Mouse (Mus musculus) C2C12 (cell line): ENCODE results near the gene Aire. TPM values are rescaled to one million over a fixed set of nuclear protein-coding genes. Genes with fewer than 3 reads are reported as not detected.

Experiments used
- H3K27me3 ChIP-seq: one replicate; pipeline ENCODE4 v1.6.1; 2011; ENCODE audit not compliant: control insufficient read depth, insufficient read depth, insufficient read length
- H3K36me3 ChIP-seq: one replicate; pipeline ENCODE4 v1.6.1; 2011; ENCODE audit not compliant: control insufficient read depth, insufficient read depth
- H3K4me3 ChIP-seq: one replicate; pipeline ENCODE4 v1.5.1; 2011; ENCODE audit warnings: mild to moderate bottlenecking, control low read depth; ENCODE audit not compliant: poor library complexity, insufficient read depth, severe bottlenecking
- H3K79me2 ChIP-seq: one replicate; pipeline ENCODE4 v1.6.1; 2011; ENCODE audit not compliant: control insufficient read depth, insufficient read depth
- H3K79me3 ChIP-seq: one replicate; pipeline ENCODE4 v1.6.1; 2011; ENCODE audit warnings: low read depth, control low read depth
- H3ac ChIP-seq: one replicate; pipeline ENCODE3; 2011; ENCODE audit warnings: low read depth; ENCODE audit not compliant: control insufficient read depth, insufficient read length
- CEBPB ChIP-seq: IDR thresholded peaks from one replicate; pipeline ENCODE4 v1.6.1; 2011; ENCODE audit warnings: low read depth, mild to moderate bottlenecking, control low read depth, moderate library complexity
- CTCF ChIP-seq: IDR thresholded peaks from one replicate; pipeline ENCODE4 v1.5.1; 2011; ENCODE audit not compliant: control insufficient read depth, insufficient read depth, insufficient read length
- FOSL1 ChIP-seq: IDR thresholded peaks from one replicate; pipeline ENCODE4 v1.8.0; 2011; ENCODE audit warnings: mild to moderate bottlenecking, low read length; ENCODE audit not compliant: poor library complexity, insufficient read depth, severe bottlenecking
- MAX ChIP-seq: IDR thresholded peaks from one replicate; pipeline ENCODE4 v1.6.1; 2011; ENCODE audit warnings: mild to moderate bottlenecking, control low read depth
- MYOD1 ChIP-seq: IDR thresholded peaks from one replicate; pipeline ENCODE4 v1.6.1; 2011; ENCODE audit warnings: low read depth; ENCODE audit not compliant: control insufficient read depth, insufficient read length
- MYOG ChIP-seq: IDR thresholded peaks from one replicate; pipeline ENCODE4 v1.6.1; 2011; ENCODE audit not compliant: control insufficient read depth, insufficient read length; ENCODE audit errors: extremely low read depth
- USF1 ChIP-seq: IDR thresholded peaks from one replicate; pipeline ENCODE4 v1.6.1; 2011; ENCODE audit warnings: low read depth, mild to moderate bottlenecking, control low read depth, moderate library complexity
- polyA plus RNA-seq: library from polyadenylated mRNA; unstranded; fragments of >200 nt; fragmentation: generic; extraction: Trizol; gene quantifications from one replicate; pipeline ENCODE4 v1.2.1, GENCODE M21; 2012; ENCODE audit warnings: missing spikeins

The Aire gene
- polyA plus RNA-seq, 1 experiment = not detected

GRCm38 (mm10) chr10:78009184-78009944 is 34.0 kb downstream of the Aire start:
- Histone ChIP-seq H3K27me3 (no peaks in the 10 kb centered on the region), H3ac (peak overlapping the region; percentile 89), H3K79me3 (peaks cover 8% of the 10 kb centered on the region), H3K36me3 (no peaks in the 10 kb centered on the region), H3K79me2 (peaks cover 37% of the 10 kb centered on the region), H3K4me3 (peak overlapping the region; percentile 91)
- TF ChIP-seq MAX = peak; percentile 89
- no peak for TF ChIP-seq FOSL1

- Histone ChIP-seq H3K36me3 (no peaks in the 10 kb centered on the region), H3K79me2 (peaks cover 37% of the 10 kb centered on the region), H3K27me3 (no peaks in the 10 kb centered on the region), H3ac (peak overlapping the region; percentile 16), H3K79me3 (peaks cover 8% of the 10 kb centered on the region), H3K4me3 (no peak overlapping the region)
- TF ChIP-seq MYOG (no peak), CEBPB (no peak), USF1 (no peak), MAX (no peak), FOSL1 (no peak), MYOD1 (no peak), CTCF (no peak)
Measured at GRCm38 (mm10) chr10:78008169-78008568, 35.2 kb downstream of the Aire start.

- Histone ChIP-seq H3K4me3 (no peak overlapping the region), H3K36me3 (peaks cover 7% of the 10 kb centered on the region), H3K79me3 (peaks cover 8% of the 10 kb centered on the region), H3K27me3 (no peaks in the 10 kb centered on the region), H3ac (no peak overlapping the region), H3K79me2 (peaks cover 37% of the 10 kb centered on the region)
- TF ChIP-seq MYOG = no peak
Measured at GRCm38 (mm10) chr10:78007203-78007602, 36.2 kb downstream of the Aire start.

GRCm38 (mm10) chr10:78005791-78006438 is 37.5 kb downstream of the Aire start:
- H3K36me3 ChIP-seq = peaks cover 11% of the 10 kb centered on the region
- H3K4me3 ChIP-seq = no peak overlapping the region
- H3ac ChIP-seq = no peak overlapping the region
- no peaks in the 10 kb centered on the region for H3K27me3 ChIP-seq
- peaks cover 37% of the 10 kb centered on the region for H3K79me2 ChIP-seq
- TF ChIP-seq CEBPB = no peak
- peaks cover 8% of the 10 kb centered on the region for H3K79me3 ChIP-seq

GRCm38 (mm10) chr10:78004479-78005100 is 38.8 kb downstream of the Aire start:
- peaks cover 21% of the 10 kb centered on the region for H3K36me3 ChIP-seq
- H3K79me2 ChIP-seq = peaks cover 37% of the 10 kb centered on the region
- no peak overlapping the region for H3ac ChIP-seq
- H3K27me3 ChIP-seq = no peaks in the 10 kb centered on the region
- no peak overlapping the region for H3K4me3 ChIP-seq
- peaks cover 8% of the 10 kb centered on the region for H3K79me3 ChIP-seq
- TF ChIP-seq MYOG = no peak
- no peak for TF ChIP-seq USF1
- TF ChIP-seq MAX = no peak
- TF ChIP-seq FOSL1 = no peak
- no peak for TF ChIP-seq MYOD1
- TF ChIP-seq CTCF = no peak
- no peak for TF ChIP-seq CEBPB

GRCm38 (mm10) chr10:78002316-78002715 is 41.1 kb downstream of the Aire start:
- Histone ChIP-seq H3K79me2 (peaks cover 18% of the 10 kb centered on the region), H3K79me3 (peaks cover 2% of the 10 kb centered on the region), H3K27me3 (no peaks in the 10 kb centered on the region), H3ac (no peak overlapping the region), H3K4me3 (no peak overlapping the region), H3K36me3 (peaks cover 37% of the 10 kb centered on the region)
- TF ChIP-seq FOSL1 (no peak), MAX (no peak), MYOG (no peak), CTCF (no peak), USF1 (no peak), MYOD1 (no peak), CEBPB (no peak)
